8 mouse cellular contexts compared by ENCODE assay signal in genomic region chr3:104863786-104864650, GRCm38 (mm10). TPM values are rescaled to one million over a fixed set of nuclear protein-coding genes. Genes with fewer than 3 reads are reported as not detected.
A peak's percentile ranks its signal among the peaks of the same experiment; 100 is the strongest.
DNase-seq lines count a peak whose midpoint lies in the region; ATAC-seq lines count a peak whose summit lies in the region.

Gene St7l, plus strand, starts transcription at chr3:104864005.
Gene Capza1, minus strand, starts transcription at chr3:104864505.

- peak; percentile 89 for DNase-seq in T-cell, adult 2 months (ENCODE audit: low spot score)
- DNase-seq in cerebellum, postnatal 25 days, result peak; percentile 91 to 93
- peak; percentile 77 to 82 for DNase-seq in frontal cortex, postnatal 25 days (ENCODE audit: low spot score in 2 of 2)
- DNase-seq in left cerebral cortex, adult 11 months (ENCODE audit: low spot score), result peak; percentile 81
- DNase-seq in lung, postnatal 4 days, result peak; percentile 93 to 95
- peak; percentile 87 to 88 for DNase-seq in right cerebral cortex, adult 2 months (ENCODE audit: low spot score in 2 of 2)
- DNase-seq in urinary bladder, postnatal 25 days (ENCODE audit: low spot score), result peak; percentile 80

- H3K4me2 ChIP-seq in hindbrain, embryonic 15.5 days, result peak within 1 kb of the TSS; percentile 68

- peak within 1 kb of the TSS; percentile 96 for H3K27ac ChIP-seq in hindbrain, embryonic 15.5 days (replicated peaks)

- WGBS in hindbrain, embryonic 15.5 days, result under 1% methylated on average over 43 of the region's 43 CpGs

- H3K4me1 ChIP-seq in hindbrain, embryonic 15.5 days (replicated peaks), result peaks cover 39% of the 10 kb centered on the region

- H3K36me3 ChIP-seq in hindbrain, embryonic 15.5 days, result 0 out of 2 replicates have a peak, but pooled peaks cover 4% of the 10 kb centered on the region

- H3K27me3 ChIP-seq in hindbrain, embryonic 15.5 days, result no peaks in the 10 kb centered on the region

- ATAC-seq in hindbrain, embryonic 15.5 days (ENCODE audit: low FRiP score, low read depth), result peak; percentile 97

- no peaks in the 10 kb centered on the region for H3K9me3 ChIP-seq in hindbrain, embryonic 15.5 days

- H3K9ac ChIP-seq in hindbrain, embryonic 15.5 days, result peak within 1 kb of the TSS; percentile 94

- peak within 1 kb of the TSS; percentile 74 for H3K4me3 ChIP-seq in hindbrain, embryonic 15.5 days

RNA-seq across cellular contexts. Expression of gene St7l, which starts in this region (rescaled TPM):
- polyA plus RNA-seq in hindbrain, embryonic 15.5 days (2015; fragmentation: Nextera tagmentation; extraction: Ambion mirVana), result 31.8 and 34.7 TPM in 2 replicates

RNA-seq across cellular contexts. Expression of gene Capza1, which starts in this region (rescaled TPM):
- polyA plus RNA-seq in hindbrain, embryonic 15.5 days (2015; fragmentation: Nextera tagmentation; extraction: Ambion mirVana), result 150 and 154 TPM in 2 replicates

Comparison
In these comparisons a context has a peak if more than half of its experiments do, and no peak if none do; other contexts are left out.
1. Peak in every context shown above with its lines: DNase-seq, ATAC-seq, H3K4me3 ChIP-seq and H3K27ac ChIP-seq.